Mouse (Mus musculus) cerebellum, adult 2 months (tissue): ENCODE results near the gene Mgat3. TPM values are rescaled to one million over a fixed set of nuclear protein-coding genes. Genes with fewer than 3 reads are reported as not detected.

Experiments used
- DNase-seq, 2 experiments: peaks; one replicate each; pipeline ENCODE4 v3.0.0; 2021
- H3K27ac ChIP-seq: fragments of 200-500 bp; 2 replicates; pipeline ENCODE4 v1.5.1; 2012; ENCODE audit warnings: low read length, control low read depth, inconsistent platforms; ENCODE audit not compliant: insufficient read depth
- H3K27me3 ChIP-seq: fragments of 200-500 bp; 2 replicates; pipeline ENCODE4 v1.6.1; 2012; ENCODE audit warnings: inconsistent platforms, mild to moderate bottlenecking, low read length, moderate library complexity; ENCODE audit not compliant: control insufficient read depth, insufficient read depth
- H3K4me1 ChIP-seq: fragments of 200-500 bp; 2 replicates; pipeline ENCODE4 v1.6.1; 2011; ENCODE audit warnings: low read length; ENCODE audit not compliant: control insufficient read depth, insufficient read depth
- H3K4me3 ChIP-seq: fragments of 200-500 bp; replicated peaks from 2 replicates; pipeline ENCODE3; 2011; ENCODE audit warnings: mild to moderate bottlenecking, low read depth, low read length, control low read depth; ENCODE audit not compliant: insufficient read depth
- CTCF ChIP-seq: fragments of 200-500 bp; IDR thresholded peaks from 2 replicates; pipeline ENCODE4 v1.5.1; 2011; ENCODE audit warnings: low read depth, mild to moderate bottlenecking, control low read depth, low read length, moderate library complexity, borderline replicate concordance; ENCODE audit not compliant: insufficient read depth
- POLR2A ChIP-seq: fragments of 200-500 bp; IDR thresholded peaks from 2 replicates; pipeline ENCODE4 v1.6.1; 2011; ENCODE audit warnings: low read length, control low read depth, borderline replicate concordance; ENCODE audit not compliant: insufficient read depth
- WGBS: fragments of 180-500 bp; shearing (Covaris S2); methylation state at CpG from one replicate; pipeline ENCODE4 v1.1.7; 2018; 5-methylcytosine and 5-hydroxymethylcytosine counted together
- polyA plus RNA-seq: library from polyadenylated mRNA; depleted of rRNA; stranded (reverse); fragments of >200 nt; gene quantifications from 2 replicates; pipeline ENCODE4 v1.2.3, GENCODE M21; 2012; rRNA removed

Mgat3 gene
- 106 and 114 TPM in 2 replicates for polyA plus RNA-seq

GRCm38 (mm10) chr15:80173001-80173771 lies at the start of gene Mgat3:
TSS of gene Mgat3 (plus strand) at chr15:80173721.
- 1% methylated on average over 50 of the region's 85 CpGs for WGBS
- TF ChIP-seq POLR2A, result peak; percentile 55
- no peak for TF ChIP-seq CTCF
- H3K27me3 ChIP-seq, result no peaks in the 10 kb centered on the region

GRCm38 (mm10) chr15:80124651-80125050 lies 48.9 kb upstream of the Mgat3 start:
- Histone ChIP-seq H3K27ac (no peak overlapping the region), H3K4me3 (no peak overlapping the region), H3K27me3 (no peaks in the 10 kb centered on the region), H3K4me1 (peaks cover 15% of the 10 kb centered on the region; the same call in 1 of the 2 replicates)
- TF ChIP-seq POLR2A (no peak), CTCF (no peak)
- DNase-seq, result no peak
- 87% methylated on average over 4 of the region's 4 CpGs for WGBS

More at GRCm38 (mm10) chr15:80173001-80173771, at the start of gene Mgat3:
- Histone ChIP-seq H3K4me3 (peak within 1 kb of the TSS; percentile 96), H3K4me1 (peaks cover 35% of the 10 kb centered on the region), H3K27ac (peak within 1 kb of the TSS; percentile 86)
- peak; percentile 80 to 81 for DNase-seq

GRCm38 (mm10) chr15:80127191-80127590 lies 46.3 kb upstream of the Mgat3 start:
- peak in 1 of 2 experiments; percentile 33 for DNase-seq
- Histone ChIP-seq H3K4me3 (no peak overlapping the region), H3K4me1 (peaks cover 25% of the 10 kb centered on the region), H3K27ac (no peak overlapping the region), H3K27me3 (no peaks in the 10 kb centered on the region)
- WGBS, result 58% methylated on average over 1 of the region's 1 CpGs
- TF ChIP-seq CTCF (peak; percentile 18; the same call in 1 of the 2 replicates), POLR2A (no peak)

GRCm38 (mm10) chr15:80129982-80130381 lies 43.5 kb upstream of the Mgat3 start:
- 93% methylated on average over 6 of the region's 6 CpGs for WGBS
- no peak for DNase-seq
- H3K27me3 ChIP-seq, result no peaks in the 10 kb centered on the region
- H3K27ac ChIP-seq, result no peak overlapping the region
- peaks cover 25% of the 10 kb centered on the region for H3K4me1 ChIP-seq
- TF ChIP-seq POLR2A (no peak), CTCF (no peak)
- H3K4me3 ChIP-seq, result no peak overlapping the region

- WGBS, result 87% methylated on average over 5 of the region's 5 CpGs
- Histone ChIP-seq H3K27me3 (no peaks in the 10 kb centered on the region), H3K4me3 (no peak overlapping the region), H3K27ac (peak overlapping the region; percentile 21; the same call in 1 of the 2 replicates), H3K4me1 (peaks cover 25% of the 10 kb centered on the region)
- no peak for DNase-seq
- TF ChIP-seq CTCF (no peak), POLR2A (no peak)
These were observed 42.8 kb upstream of the Mgat3 start for GRCm38 (mm10) chr15:80130689-80131088.

GRCm38 (mm10) chr15:80131421-80131820 lies 42.1 kb upstream of the Mgat3 start:
- H3K4me3 ChIP-seq, result no peak overlapping the region
- DNase-seq, result peak; percentile 74 to 88
- peaks cover 25% of the 10 kb centered on the region for H3K4me1 ChIP-seq
- WGBS, result 3% methylated on average over 6 of the region's 6 CpGs
- TF ChIP-seq POLR2A (no peak), CTCF (no peak; the same call in 1 of the 2 replicates)
- peak overlapping the region; percentile 80 for H3K27ac ChIP-seq
- no peaks in the 10 kb centered on the region for H3K27me3 ChIP-seq

GRCm38 (mm10) chr15:80132452-80132851 lies 41.1 kb upstream of the Mgat3 start:
- DNase-seq, result peak; percentile 43 to 51
- 41% methylated on average over 9 of the region's 9 CpGs for WGBS
- no peaks in the 10 kb centered on the region for H3K27me3 ChIP-seq
- H3K4me3 ChIP-seq, result no peak overlapping the region
- peak overlapping the region; percentile 48; the same call in 1 of the 2 replicates for H3K27ac ChIP-seq
- TF ChIP-seq POLR2A, result no peak
- no peak for TF ChIP-seq CTCF
- H3K4me1 ChIP-seq, result peaks cover 27% of the 10 kb centered on the region

GRCm38 (mm10) chr15:80132993-80133586 lies 40.4 kb upstream of the Mgat3 start, which contains the start of gene Tab1:
TSS of gene Tab1 (plus strand) at chr15:80133127.
- under 1% methylated on average over 59 of the region's 59 CpGs for WGBS
- Histone ChIP-seq H3K4me1 (peaks cover 30% of the 10 kb centered on the region), H3K4me3 (peak within 1 kb of the TSS; percentile 98), H3K27ac (peak within 1 kb of the TSS; percentile 100), H3K27me3 (no peaks in the 10 kb centered on the region)
- peak; percentile 92 to 94 for DNase-seq
- TF ChIP-seq CTCF (peak; percentile 56), POLR2A (peak; percentile 40; the same call in 1 of the 2 replicates)
